In genomic region chr11:113125832-113126231, GRCm38 (mm10) we compare ENCODE assay signal across 20 mouse cellular contexts.
"Had no signal": no experiment of that assay in that cellular context is flagged by ENCODE, and none has a peak within 500 bp of the region (broad histone marks: within the 10 kb centered on the region; RNA-seq: fewer than 3 reads in every experiment).

No protein-coding gene starts in this region.

- DNase-seq: gastrocnemius, postnatal 14 days; gastrocnemius, postnatal 36 days; heart, adult 2 months; heart, postnatal 14 days; heart, postnatal 36 days; kidney, adult 11 months; kidney, adult 2 months; kidney, postnatal 10 days; kidney, postnatal 25 days; kidney, postnatal 4 days; layer of hippocampus, adult 9-11 months had no signal

- H3K4me3 ChIP-seq: heart, adult 2 months; heart, embryonic 13.5 days; heart, embryonic 15.5 days; hindbrain, embryonic 13.5 days; hindbrain, embryonic 15.5 days; left cerebral cortex, adult 2 months; limb, embryonic 12.5 days; liver, embryonic 12.5 days had no signal

- H3K36me3 ChIP-seq: heart, embryonic 15.5 days; hindbrain, embryonic 15.5 days; liver, embryonic 12.5 days had no signal

- H3K27me3 ChIP-seq: heart, embryonic 13.5 days; heart, embryonic 15.5 days; hindbrain, embryonic 13.5 days; hindbrain, embryonic 15.5 days; limb, embryonic 12.5 days had no signal

- H3K27ac ChIP-seq: heart, adult 2 months; heart, embryonic 13.5 days; heart, embryonic 15.5 days; hindbrain, embryonic 13.5 days; hindbrain, embryonic 15.5 days; hindbrain, postnatal 0 days; left cerebral cortex, adult 2 months; limb, embryonic 12.5 days; liver, embryonic 12.5 days; liver, embryonic 14.5 days had no signal

- H3K9me3 ChIP-seq: heart, embryonic 13.5 days; heart, embryonic 15.5 days; hindbrain, embryonic 13.5 days; hindbrain, embryonic 15.5 days; limb, embryonic 12.5 days; liver, embryonic 12.5 days had no signal
